Mouse (Mus musculus) left cerebral cortex, adult 2 months (tissue): ENCODE data around the gene Wbp4. TPM values are rescaled to one million over a fixed set of nuclear protein-coding genes. Genes with fewer than 3 reads are reported as not detected.
"Not testable (repeated sequence)": the region's sequence is repeated elsewhere in the genome, so short reads cannot be mapped to it uniquely, and the experiment has no call there.

ENCODE experiments used
- DNase-seq, 2 experiments: peaks; one replicate each; pipeline ENCODE4 v3.0.0; 2021 to 2022; ENCODE audit warnings: low spot score in 2 of 2, mixed read lengths in 1 of 2; ENCODE audit errors: extremely low spot score in 1 of 2
- H3K27ac ChIP-seq: fragments of 200-600 bp; 2 replicates; pipeline ENCODE4 v1.8.1; 2022
- H3K4me3 ChIP-seq: fragments of 200-600 bp; 2 replicates; pipeline ENCODE4 v1.8.1; 2022
- CTCF ChIP-seq: fragments of 200-600 bp; IDR thresholded peaks from 2 replicates; pipeline ENCODE4 v1.8.1; 2022; ENCODE audit warnings: antibody characterized with exemption, mild to moderate bottlenecking, moderate library complexity
- intact Hi-C: fragments of 180-260 bp; cut with DNase I; formaldehyde crosslinking; loops from one replicate; pipeline ENCODE4 v1.15.1; 2025
- total RNA-seq, 2 experiments: library from RNA; stranded (reverse); gene quantifications; 2 replicates each; pipeline ENCODE4 v1.2.3; 2021

Gene Wbp4
- total RNA-seq, 2 experiments from 2014 or later: 47.7 to 52.0 TPM

- no peak for TF ChIP-seq CTCF
- no peak for DNase-seq
- Histone ChIP-seq H3K27ac (peak overlapping the region; percentile 95), H3K4me3 (peak overlapping the region; percentile 93)
- intact Hi-C loops: loop anchor here (1.0 to 10.0 kb wide), 2 partner anchors 104 to 732 kb away; partner anchors contain the start of gene Sugt1
Observed at GRCm38 (mm10) chr14:79482747-79483355, 1.5 kb upstream of the Wbp4 start.

GRCm38 (mm10) chr14:79482251-79482661 is 936 bp upstream of the Wbp4 start:
- TF ChIP-seq CTCF: no peak
- intact Hi-C loops: loop anchor here (1.0 to 10.0 kb wide), 2 partner anchors 105 to 733 kb away; partner anchors contain the start of gene Sugt1
- H3K27ac ChIP-seq: peak overlapping the region; percentile 95
- H3K4me3 ChIP-seq: peak overlapping the region; percentile 93
- peak; percentile 19 to 35 for DNase-seq

- intact Hi-C loops: loop anchor here (2.0 to 10.0 kb wide), 2 partner anchors 82 to 734 kb away; no protein-coding TSS in a partner anchor
- peak; percentile 96 to 99 for DNase-seq
- TF ChIP-seq CTCF: no peak
Observed at GRCm38 (mm10) chr14:79480624-79481338, 539 bp downstream of the Wbp4 start, which contains the start of gene Elf1. Gene Elf1 (plus strand): TSS chr14:79481194.

DNA sequence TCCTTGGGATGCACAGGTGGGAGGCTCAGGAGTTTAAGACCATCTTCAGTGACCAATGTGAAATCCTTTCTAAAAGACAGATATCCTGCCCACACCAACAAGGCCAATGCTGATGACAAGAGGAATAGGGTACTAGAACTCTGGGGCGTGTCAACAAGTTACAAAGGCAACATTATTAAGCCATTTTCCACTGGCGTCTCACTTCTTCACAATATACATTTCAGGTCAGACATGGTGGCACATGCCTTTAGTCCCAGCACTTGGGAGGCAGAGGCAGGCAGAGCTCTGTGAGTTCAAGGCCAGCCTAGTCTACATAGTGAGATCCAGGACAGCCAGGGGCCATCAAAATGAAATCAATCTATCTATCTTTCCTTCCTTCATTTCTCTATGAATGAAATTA is 7.9 kb downstream of the Wbp4 start:
- Histone ChIP-seq H3K4me3 (no peak overlapping the region), H3K27ac (no peak overlapping the region)
- no peak for TF ChIP-seq CTCF
- DNase-seq: no peak
- intact Hi-C loops: no loop called here

More at GRCm38 (mm10) chr14:79480624-79481338, 539 bp downstream of the Wbp4 start, which contains the start of gene Elf1:
- H3K27ac ChIP-seq: peak within 1 kb of the TSS; percentile 100
- H3K4me3 ChIP-seq: peak within 1 kb of the TSS; percentile 93

- no peak overlapping the region for H3K4me3 ChIP-seq
- peak; percentile 90 for TF ChIP-seq CTCF
- DNase-seq: peak; percentile 52 to 64
- intact Hi-C loops: loop anchor here (2.0 to 5.0 kb wide), 2 partner anchors 73 to 345 kb away; no protein-coding TSS in a partner anchor
- H3K27ac ChIP-seq: no peak overlapping the region
Observed at GRCm38 (mm10) chr14:79467621-79468020, 13.7 kb downstream of the Wbp4 start.

GRCm38 (mm10) chr14:79465623-79466022 is 15.7 kb downstream of the Wbp4 start:
- Histone ChIP-seq H3K27ac (no peak overlapping the region), H3K4me3 (no peak overlapping the region)
- intact Hi-C loops: loop anchor here (2.0 to 5.0 kb wide), 3 partner anchors 45 to 343 kb away; no protein-coding TSS in a partner anchor
- TF ChIP-seq CTCF: peak; percentile 25
- no peak for DNase-seq

DNA sequence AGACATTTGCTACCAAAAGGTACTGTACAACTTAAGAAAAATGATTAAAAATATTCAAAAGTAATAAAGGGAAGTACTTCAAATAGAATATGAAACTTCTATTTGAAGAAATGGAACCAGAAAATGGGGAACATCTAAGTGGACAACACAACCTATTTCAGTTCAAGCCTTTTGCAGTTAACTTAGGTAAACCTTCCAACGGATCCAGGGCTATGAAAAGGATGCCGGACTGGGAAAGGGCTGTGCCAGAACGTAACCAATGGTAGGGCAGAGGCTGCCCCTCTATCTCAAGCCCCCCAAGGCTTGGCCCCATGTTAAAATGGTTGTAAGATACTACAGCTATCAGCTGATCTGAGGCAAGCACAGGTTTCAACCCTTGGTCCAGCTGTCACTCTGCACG is 20.3 kb downstream of the Wbp4 start:
- no peak for TF ChIP-seq CTCF
- intact Hi-C loops: no loop called here
- no peak for DNase-seq
- H3K27ac ChIP-seq: no peak overlapping the region
- no peak overlapping the region for H3K4me3 ChIP-seq

- Histone ChIP-seq H3K4me3 (no peak overlapping the region), H3K27ac (no peak overlapping the region)
- TF ChIP-seq CTCF: no peak
- intact Hi-C loops: no loop called here
- DNase-seq: no peak
Observed at GRCm38 (mm10) chr14:79460401-79460800, 20.9 kb downstream of the Wbp4 start.

DNA sequence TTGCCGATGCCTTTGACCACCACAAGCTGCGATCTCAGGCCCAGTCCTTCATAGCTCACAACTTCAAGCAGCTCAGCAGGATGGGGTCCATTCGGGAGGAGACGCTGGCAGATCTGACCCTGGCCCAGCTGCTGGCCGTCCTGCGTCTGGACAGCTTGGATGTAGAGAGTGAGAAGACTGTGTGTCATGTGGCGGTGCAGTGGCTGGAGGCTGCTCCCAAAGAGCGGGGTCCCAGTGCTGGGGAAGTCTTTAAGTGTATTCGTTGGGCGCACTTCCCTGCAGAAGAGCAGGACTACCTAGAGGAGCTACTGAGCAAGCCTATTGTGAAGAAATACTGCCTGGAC is 28.8 kb downstream of the Wbp4 start:
- H3K27ac ChIP-seq, DNase-seq, intact Hi-C loops, H3K4me3 ChIP-seq: not testable (repeated sequence)

GRCm38 (mm10) chr14:79451681-79452590 is 29.4 kb downstream of the Wbp4 start, which contains the start of gene Kbtbd6:
Gene Kbtbd6 (plus strand): TSS chr14:79451835.
- H3K27ac ChIP-seq: not testable (repeated sequence)
- intact Hi-C loops: loop anchor here (2.0 kb wide), 1 partner anchor 25 kb away; the partner anchor contains the start of gene Kbtbd7
- peak; percentile 69 to 72 for DNase-seq
- peak within 1 kb of the TSS; percentile 70 for H3K4me3 ChIP-seq

- no peak for TF ChIP-seq CTCF
- intact Hi-C loops: loop anchor here (2.0 kb wide), 1 partner anchor 14 kb away; no protein-coding TSS in a partner anchor
- peak; percentile 26 to 28 for DNase-seq
- Histone ChIP-seq H3K4me3 (peak overlapping the region; percentile 31), H3K27ac (peak overlapping the region; percentile 24; the same call in 1 of the 2 replicates)
Observed at GRCm38 (mm10) chr14:79445055-79445620, 36.2 kb downstream of the Wbp4 start.
